9 mouse cellular contexts compared by ENCODE assay signal in genomic region chr14:60177614-60178570, GRCm38 (mm10). TPM values are rescaled to one million over a fixed set of nuclear protein-coding genes. Genes with fewer than 3 reads are reported as not detected.
DNase-seq lines count a peak whose midpoint lies in the region; ATAC-seq and TF ChIP-seq lines count a peak whose summit lies in the region.
"Had no signal": no experiment of that assay in that cellular context is flagged by ENCODE, and none has a peak within 500 bp of the region (broad histone marks: within the 10 kb centered on the region; RNA-seq: fewer than 3 reads in every experiment).

No protein-coding gene starts in this region.

- no peak overlapping the region for H3K27ac ChIP-seq in gastrocnemius, adult 2 months
- H3K27ac ChIP-seq in thymus, adult 2 months (ENCODE audit: control insufficient read depth, insufficient read depth, low read length) = no peak overlapping the region
- H3K27ac ChIP-seq in heart, embryonic 15.5 days = peak overlapping the region; percentile 88
- H3K27ac ChIP-seq in limb, embryonic 14.5 days (replicated peaks; ENCODE audit: low read depth, low read length) = no peak overlapping the region
- H3K27ac ChIP-seq in olfactory bulb, adult 2 months (ENCODE audit: insufficient read depth, low read depth, low read length) = peak overlapping the region; percentile 34

- H3K9me3 ChIP-seq in heart, embryonic 15.5 days (replicated peaks) = no peaks in the 10 kb centered on the region
- no peaks in the 10 kb centered on the region for H3K9me3 ChIP-seq in limb, embryonic 14.5 days (ENCODE audit: control insufficient read depth, low read length)

- no peak for TF ChIP-seq CTCF in gastrocnemius, adult 2 months (IDR thresholded peaks at IDR 0.05)
- no peak for TF ChIP-seq CTCF in thymus, adult 2 months (IDR thresholded peaks at IDR 0.05; ENCODE audit: borderline replicate concordance, control insufficient read depth, extremely low read depth, insufficient read depth, low read length, poor library complexity)
- TF ChIP-seq CTCF in olfactory bulb, adult 2 months (IDR thresholded peaks at IDR 0.05; ENCODE audit: insufficient read depth, low read depth, low read length) = no peak

- no peaks in the 10 kb centered on the region for H3K36me3 ChIP-seq in thymus, adult 2 months (ENCODE audit: control insufficient read depth, insufficient read depth, low read length)
- no peaks in the 10 kb centered on the region for H3K36me3 ChIP-seq in heart, embryonic 15.5 days
- no peaks in the 10 kb centered on the region for H3K36me3 ChIP-seq in limb, embryonic 14.5 days (ENCODE audit: control insufficient read depth, insufficient read depth, low read length)

- no peak for TF ChIP-seq POLR2A in thymus, adult 2 months (IDR thresholded peaks at IDR 0.05; ENCODE audit: control insufficient read depth, extremely low read depth, insufficient read depth, low read length, poor library complexity)
- TF ChIP-seq POLR2A in limb, embryonic 14.5 days (IDR thresholded peaks at IDR 0.05; ENCODE audit: borderline replicate concordance, extremely low read depth, insufficient read depth, insufficient read length) = no peak
- no peak for TF ChIP-seq POLR2A in olfactory bulb, adult 2 months (IDR thresholded peaks at IDR 0.05; ENCODE audit: insufficient read depth, low read depth, low read length)

- no peak for DNase-seq in gastrocnemius, adult 2 months
- no peak for DNase-seq in gastrocnemius, postnatal 14 days
- peak; percentile 8 for DNase-seq in thymus, postnatal 25 days
- no peak for DNase-seq in thymus, adult 2 months
- DNase-seq in limb, embryonic 14.5 days (ENCODE audit: low spot score) = no peak
- DNase-seq in gastrocnemius, postnatal 36 days = no peak

- peaks cover 7% of the 10 kb centered on the region; the same call in 1 of the 2 replicates for H3K27me3 ChIP-seq in thymus, adult 2 months (ENCODE audit: control insufficient read depth, insufficient read depth, low read length)
- H3K27me3 ChIP-seq in heart, embryonic 15.5 days = peaks cover 4% of the 10 kb centered on the region; the same call in 1 of the 2 replicates
- peaks cover 26% of the 10 kb centered on the region; the same call in 1 of the 2 replicates for H3K27me3 ChIP-seq in limb, embryonic 14.5 days (ENCODE audit: control insufficient read depth, insufficient read depth, low read length)
- H3K27me3 ChIP-seq: CH12.LX had no signal

- WGBS in thymus, adult 2 months = 15% methylated on average over 36 of the region's 37 CpGs
- 18% methylated on average over 30 of the region's 37 CpGs for WGBS in heart, embryonic 15.5 days
- 38% methylated on average over 19 of the region's 37 CpGs for WGBS in limb, embryonic 14.5 days
- 14% methylated on average over 37 of the region's 37 CpGs for WGBS in olfactory bulb, adult 2 months

- H3K9ac ChIP-seq in heart, embryonic 15.5 days = peak overlapping the region; percentile 81
- H3K9ac ChIP-seq in limb, embryonic 14.5 days (ENCODE audit: low read depth, low read length, severe bottlenecking) = peak overlapping the region; percentile 64

- peaks cover 11% of the 10 kb centered on the region; the same call in 1 of the 2 replicates for H3K4me1 ChIP-seq in thymus, adult 2 months (replicated peaks; ENCODE audit: control insufficient read depth, insufficient read depth, low read length)
- H3K4me1 ChIP-seq in heart, embryonic 15.5 days (replicated peaks) = peaks cover 26% of the 10 kb centered on the region
- 0 out of 2 replicates have a peak, but pooled peaks cover 3% of the 10 kb centered on the region for H3K4me1 ChIP-seq in limb, embryonic 14.5 days (ENCODE audit: control insufficient read depth, insufficient read depth, low read length)
- H3K4me1 ChIP-seq in olfactory bulb, adult 2 months (ENCODE audit: control insufficient read depth, insufficient read depth, low read length) = peaks cover 4% of the 10 kb centered on the region; the same call in 1 of the 2 replicates

- H3K4me2 ChIP-seq in heart, embryonic 15.5 days = peak overlapping the region; percentile 90
- peak overlapping the region; percentile 99 for H3K4me2 ChIP-seq in limb, embryonic 14.5 days (replicated peaks; ENCODE audit: low read depth, low read length, severe bottlenecking)

- no peak for ATAC-seq in heart, embryonic 15.5 days (replicated peaks; ENCODE audit: insufficient number of reproducible peaks, insufficient read depth, low FRiP score, low read depth)
- ATAC-seq in limb, embryonic 14.5 days (ENCODE audit: low FRiP score, low read depth) = no peak

- H3K4me3 ChIP-seq in gastrocnemius, adult 2 months = peak overlapping the region; percentile 75
- H3K4me3 ChIP-seq in thymus, adult 2 months (ENCODE audit: control insufficient read depth, insufficient read depth, low read length) = no peak overlapping the region; the same call in 1 of the 2 replicates
- H3K4me3 ChIP-seq in heart, embryonic 15.5 days = peak overlapping the region; percentile 83
- peak overlapping the region; percentile 71 for H3K4me3 ChIP-seq in limb, embryonic 14.5 days (replicated peaks; ENCODE audit: low read length)
- peak overlapping the region; percentile 80 for H3K4me3 ChIP-seq in olfactory bulb, adult 2 months (ENCODE audit: insufficient read depth, low read depth, low read length)

- intact Hi-C loops in gastrocnemius, adult 2 months (cut with DNase I) = no loop called here
- intact Hi-C loops in gastrocnemius, postnatal 14 days (cut with DNase I; ENCODE audit: low total_unique reads) = no loop called here
- intact Hi-C loops in gastrocnemius, postnatal 36 days (cut with DNase I) = no loop called here

RNA-seq across cellular contexts. Expression of gene Atp8a2, which starts 19.1 kb away (rescaled TPM):
- under 1 TPM; 0.50 to 0.71 TPM for total RNA-seq in gastrocnemius, adult 2 months (2021)
- 1 to 10 TPM in 1 of 2 experiments, under 1 TPM in 1; 0.93 to 1.8 TPM for total RNA-seq in gastrocnemius, postnatal 14 days (2021)
- polyA plus RNA-seq in thymus, adult 2 months (2012; rRNA removed) = 0.38 and 0.54 TPM in 2 replicates
- polyA plus RNA-seq in heart, embryonic 15.5 days (2015; fragmentation: Nextera tagmentation; extraction: Ambion mirVana) = 6.0 and 6.1 TPM in 2 replicates
- 0.70 and 1.0 TPM in 2 replicates for polyA plus RNA-seq in limb, embryonic 14.5 days (2012; rRNA removed)
- 1.6 and 1.7 TPM in 2 replicates for polyA plus RNA-seq in limb, embryonic 14.5 days (2014; fragmentation: Nextera tagmentation; extraction: Ambion mirVana)
- not detected in 2 replicates for polyA plus RNA-seq in olfactory bulb, adult 2 months (2012; ENCODE audit: insufficient read depth, insufficient read length, low replicate concordance, missing spikeins)
- total RNA-seq in gastrocnemius, postnatal 36 days (2021) = 1 to 10 TPM in 1 of 2 experiments, under 1 TPM in 1; 0.61 to 1.0 TPM

Comparison
In these comparisons a context has a peak if more than half of its experiments do, and no peak if none do; other contexts are left out.
1. H3K27ac ChIP-seq: peak in heart, embryonic 15.5 days (single experiment) and olfactory bulb, adult 2 months (single experiment); none in gastrocnemius, adult 2 months (single experiment), thymus, adult 2 months (single experiment) and limb, embryonic 14.5 days (single experiment).